Mouse (Mus musculus) forebrain, embryonic 14.5 days (tissue): Measurements from ENCODE around the gene Grin1. TPM values are rescaled to one million over a fixed set of nuclear protein-coding genes. Genes with fewer than 3 reads are reported as not detected.

ENCODE experiments used
- ATAC-seq: fragments of 200-750 bp; cut with Nextera tagmentation; 2 replicates; pipeline ENCODE4 v1.8.0; 2017; ENCODE audit warnings: mild to moderate bottlenecking, moderate library complexity
- DNase-seq: peaks from one replicate; pipeline ENCODE4 v3.0.0-alpha.2; 2015; ENCODE audit warnings: low spot score
- H3K27ac ChIP-seq: fragments of 300-500 bp; sonication (generic); 2 replicates; pipeline ENCODE4 v1.5.1; 2014; ENCODE audit warnings: low read depth, mild to moderate bottlenecking, control low read depth, low read length, moderate library complexity
- H3K27me3 ChIP-seq: fragments of 300-500 bp; sonication (generic); replicated peaks from 2 replicates; pipeline ENCODE4 v1.6.1; 2014; ENCODE audit warnings: low read length, control low read depth, mixed read lengths; ENCODE audit not compliant: control insufficient read depth, insufficient read depth
- H3K36me3 ChIP-seq: fragments of 300-500 bp; sonication (generic); 2 replicates; pipeline ENCODE4 v1.6.1; 2014; ENCODE audit warnings: low read length, control low read depth; ENCODE audit not compliant: control insufficient read depth, insufficient read depth
- H3K4me1 ChIP-seq: fragments of 300-500 bp; sonication (generic); 2 replicates; pipeline ENCODE4 v1.6.1; 2014; ENCODE audit warnings: antibody characterized with exemption, low read length, control low read depth; ENCODE audit not compliant: control insufficient read depth, insufficient read depth
- H3K4me2 ChIP-seq: fragments of 300-500 bp; sonication (generic); 2 replicates; pipeline ENCODE4 v1.6.1; 2014; ENCODE audit warnings: mild to moderate bottlenecking, control low read depth, low read length
- H3K4me3 ChIP-seq: fragments of 300-500 bp; sonication (generic); 2 replicates; pipeline ENCODE4 v1.5.1; 2014; ENCODE audit warnings: low read depth, low read length, control low read depth
- H3K9ac ChIP-seq: fragments of 300-500 bp; sonication (generic); 2 replicates; pipeline ENCODE4 v1.6.1; 2014; ENCODE audit warnings: mild to moderate bottlenecking, low read length, control low read depth, moderate library complexity
- H3K9me3 ChIP-seq: fragments of 300-500 bp; sonication (generic); replicated peaks from 2 replicates; pipeline ENCODE4 v1.6.1; 2016; ENCODE audit warnings: low read length, control low read depth, mixed read lengths; ENCODE audit not compliant: control insufficient read depth
- WGBS: fragments of 180-500 bp; shearing (Covaris S2); extraction: QIAGEN DNeasy Blood & Tissue Kit; methylation state at CpG from one replicate; pipeline ENCODE4 v1.1.7; 2014; 5-methylcytosine and 5-hydroxymethylcytosine counted together
- polyA plus RNA-seq: library from polyadenylated mRNA; unstranded; fragments of >200 nt; fragmentation: Nextera tagmentation; extraction: Ambion mirVana; gene quantifications from 2 replicates; pipeline ENCODE4 v1.2.1, GENCODE M21; 2014

Gene Grin1
- polyA plus RNA-seq: 17.0 and 21.1 TPM in 2 replicates

DNA sequence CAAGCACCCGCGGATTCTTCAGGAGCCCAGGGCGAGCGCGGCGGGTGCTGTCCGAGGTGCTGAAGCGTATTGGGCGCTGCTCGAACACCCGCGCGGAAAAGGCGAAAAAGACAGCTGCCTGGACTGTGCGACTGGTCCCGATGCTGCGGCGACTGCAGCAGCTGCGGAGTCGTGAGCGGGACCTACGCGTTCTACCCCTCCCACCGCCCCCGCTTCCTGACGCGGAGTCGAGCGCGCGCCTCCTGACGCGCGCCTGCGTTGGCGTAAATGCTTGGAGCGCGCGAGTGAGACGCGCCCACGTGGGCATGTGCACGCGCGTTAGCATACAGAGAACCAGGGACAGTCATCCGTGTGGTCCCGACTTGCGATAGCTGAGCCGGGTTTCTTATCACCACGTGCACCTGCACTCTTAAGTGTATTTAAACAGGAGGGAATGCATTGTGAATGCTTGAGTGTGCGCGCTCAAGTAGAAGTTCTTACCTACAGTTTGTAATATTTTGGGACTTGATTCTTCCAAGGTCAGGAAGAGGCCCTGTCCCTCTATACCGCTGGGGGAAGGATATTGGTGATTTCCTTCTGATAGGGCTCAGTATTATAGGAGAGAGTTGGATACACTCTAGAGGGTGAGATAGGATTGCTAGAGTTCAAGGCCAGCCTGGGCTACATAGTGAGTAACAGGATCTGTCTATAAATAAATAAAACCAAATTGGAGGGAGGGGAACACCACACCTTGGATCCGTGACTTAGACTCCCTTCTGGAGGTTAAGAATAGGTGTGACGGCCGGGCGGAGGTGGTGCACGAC is at the start of gene Grin1:
Gene Grin1 (minus strand): TSS at position 217 of the 803 bp plus-strand sequence.
- Histone ChIP-seq H3K36me3 (no peaks in the 10 kb centered on the region), H3K9ac (peak within 1 kb of the TSS; percentile 61), H3K27me3 (peaks cover 25% of the 10 kb centered on the region), H3K4me3 (peak within 1 kb of the TSS; percentile 48), H3K9me3 (no peaks in the 10 kb centered on the region), H3K27ac (peak within 1 kb of the TSS; percentile 44; the same call in 1 of the 2 replicates), H3K4me2 (peak within 1 kb of the TSS; percentile 67), H3K4me1 (no peaks in the 10 kb centered on the region)
- ATAC-seq (peak; percentile 89), DNase-seq (peak; percentile 91)
- WGBS: 9% methylated on average over 58 of the region's 58 CpGs

DNA sequence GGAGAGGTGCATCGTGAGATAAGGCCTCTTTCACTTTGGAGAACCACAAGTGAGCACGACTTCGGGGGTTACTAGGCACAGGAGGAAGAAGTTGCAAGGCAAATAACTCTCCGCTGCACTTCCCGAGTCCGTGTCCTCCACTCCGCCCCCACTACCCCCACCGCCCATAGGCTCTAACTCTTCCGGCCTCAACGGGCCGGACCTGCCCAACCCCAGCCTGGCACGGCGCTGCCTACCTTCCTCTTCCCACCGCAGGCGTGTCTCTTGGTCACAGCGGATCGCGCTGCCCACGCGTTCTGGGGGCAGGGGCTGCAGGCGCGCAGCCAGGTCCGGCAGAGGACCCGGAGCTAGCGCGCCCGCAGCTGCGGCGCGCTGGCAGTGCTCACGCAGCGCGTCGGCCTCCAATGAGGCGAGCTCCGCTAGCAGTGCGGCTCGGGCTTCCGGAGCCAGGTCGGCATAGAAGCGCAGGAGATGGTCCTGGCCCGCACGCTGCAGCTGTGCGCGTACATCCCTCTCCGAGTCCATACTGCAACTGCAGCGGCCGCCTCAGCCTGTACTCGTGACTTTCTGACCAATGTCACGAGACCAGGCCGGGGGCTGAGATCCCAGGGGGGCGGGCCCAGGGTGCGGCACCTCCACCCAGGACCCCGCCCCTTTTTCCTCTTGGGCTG is 46.2 kb upstream of the Grin1 start, which contains the start of gene Uap1l1:
Gene Uap1l1 (minus strand): TSS at position 592 of the 671 bp plus-strand sequence.
- H3K4me3 ChIP-seq: peak within 1 kb of the TSS; percentile 46
- H3K27ac ChIP-seq: no peak within 1 kb of the TSS
- no peaks in the 10 kb centered on the region for H3K4me1 ChIP-seq
- H3K9ac ChIP-seq: peak within 1 kb of the TSS; percentile 68
- no peaks in the 10 kb centered on the region for H3K36me3 ChIP-seq
- H3K27me3 ChIP-seq: peaks cover 22% of the 10 kb centered on the region
- ATAC-seq (peak; percentile 85), DNase-seq (peak; percentile 63)
- WGBS: 1% methylated on average over 51 of the region's 54 CpGs
- H3K9me3 ChIP-seq: no peaks in the 10 kb centered on the region
- H3K4me2 ChIP-seq: peak within 1 kb of the TSS; percentile 98

DNA sequence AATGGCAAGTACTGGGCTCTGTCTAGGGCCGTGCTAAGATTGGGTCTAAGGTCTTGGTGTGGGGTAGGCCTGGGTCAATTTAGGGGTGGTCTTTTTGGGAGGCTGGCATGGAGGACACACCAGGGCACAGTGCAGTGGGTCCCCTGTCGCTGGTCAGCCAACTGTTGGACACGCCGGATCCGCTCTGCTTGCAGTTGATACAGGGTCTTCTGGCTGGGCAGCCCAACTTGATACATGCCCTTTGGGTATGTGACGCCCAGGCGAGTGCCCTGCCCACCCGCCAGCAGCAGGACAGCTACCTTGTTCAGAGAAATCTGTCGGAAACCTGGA is 45.7 kb upstream of the Grin1 start:
- DNase-seq (no peak), ATAC-seq (no peak)
- Histone ChIP-seq H3K36me3 (no peaks in the 10 kb centered on the region), H3K4me1 (no peaks in the 10 kb centered on the region), H3K4me2 (peak overlapping the region; percentile 98), H3K4me3 (peak overlapping the region; percentile 46), H3K9ac (peak overlapping the region; percentile 68; the same call in 1 of the 2 replicates), H3K27me3 (peaks cover 22% of the 10 kb centered on the region), H3K9me3 (no peaks in the 10 kb centered on the region), H3K27ac (no peak overlapping the region)
- WGBS: 28% methylated on average over 9 of the region's 9 CpGs

DNA sequence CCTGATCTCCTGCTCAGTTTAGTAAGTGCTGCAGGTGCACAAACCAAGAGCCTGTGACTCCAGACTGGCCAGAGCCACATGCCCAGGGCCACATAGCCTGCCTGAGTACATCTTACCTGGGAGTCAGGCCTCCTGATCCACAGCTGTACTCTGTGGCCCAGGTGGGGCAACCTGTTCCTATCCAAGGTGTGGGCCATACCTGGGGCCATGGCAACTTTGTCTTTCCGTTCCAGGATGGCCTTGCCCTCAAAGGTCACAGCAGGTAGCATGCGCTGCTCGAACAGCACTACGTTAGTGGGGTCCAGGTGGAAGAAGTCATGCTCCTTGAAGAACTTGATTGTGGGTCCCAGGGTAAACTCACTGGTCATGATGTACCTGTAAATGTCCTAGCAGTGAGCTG is 45.3 kb upstream of the Grin1 start:
- ATAC-seq (no peak), DNase-seq (no peak)
- WGBS: 88% methylated on average over 4 of the region's 4 CpGs
- Histone ChIP-seq H3K27ac (no peak overlapping the region), H3K9ac (no peak overlapping the region), H3K4me3 (no peak overlapping the region), H3K4me2 (peak overlapping the region; percentile 98; the same call in 1 of the 2 replicates), H3K9me3 (no peaks in the 10 kb centered on the region), H3K27me3 (peaks cover 22% of the 10 kb centered on the region), H3K4me1 (no peaks in the 10 kb centered on the region), H3K36me3 (no peaks in the 10 kb centered on the region)

DNA sequence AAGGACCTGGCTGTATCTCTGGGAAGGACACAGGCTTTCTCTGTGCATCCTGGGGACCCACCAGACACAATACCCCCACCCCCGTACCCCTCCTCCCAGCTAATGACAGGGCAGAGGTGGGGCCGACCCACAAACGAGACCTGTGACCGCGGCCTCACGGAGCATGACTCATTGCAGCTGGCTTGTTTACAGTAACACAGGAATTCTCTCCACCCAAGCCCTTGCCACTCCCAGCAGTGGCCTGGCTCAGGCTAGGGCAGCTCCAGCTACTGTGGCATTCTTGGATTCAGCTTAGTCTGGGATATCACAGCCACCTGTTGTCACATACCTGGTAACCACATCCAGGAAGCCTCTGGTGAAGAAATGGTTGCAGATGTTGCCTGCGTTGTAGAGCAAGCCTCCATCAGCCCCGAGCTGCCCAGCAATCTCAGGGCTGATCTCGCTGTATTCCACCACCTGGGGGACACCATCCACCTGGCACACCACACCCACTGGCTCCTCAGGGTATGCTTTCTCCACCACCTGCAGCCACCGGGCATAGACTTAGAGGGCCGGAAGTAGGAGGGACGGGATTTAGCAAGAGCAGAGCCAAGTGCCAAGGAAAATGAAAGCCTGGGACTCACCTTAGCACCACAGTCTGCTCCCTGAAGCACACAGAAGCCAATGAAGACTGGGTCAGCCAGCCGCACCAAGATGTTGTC is 44.6 kb upstream of the Grin1 start:
- H3K27me3 ChIP-seq: peaks cover 22% of the 10 kb centered on the region
- no peak for DNase-seq
- no peaks in the 10 kb centered on the region for H3K9me3 ChIP-seq
- H3K4me2 ChIP-seq: no peak overlapping the region
- H3K9ac ChIP-seq: no peak overlapping the region
- H3K36me3 ChIP-seq: no peaks in the 10 kb centered on the region
- no peak for ATAC-seq
- 63% methylated on average over 13 of the region's 13 CpGs for WGBS
- H3K4me3 ChIP-seq: no peak overlapping the region
- H3K4me1 ChIP-seq: no peaks in the 10 kb centered on the region
- no peak overlapping the region for H3K27ac ChIP-seq

DNA sequence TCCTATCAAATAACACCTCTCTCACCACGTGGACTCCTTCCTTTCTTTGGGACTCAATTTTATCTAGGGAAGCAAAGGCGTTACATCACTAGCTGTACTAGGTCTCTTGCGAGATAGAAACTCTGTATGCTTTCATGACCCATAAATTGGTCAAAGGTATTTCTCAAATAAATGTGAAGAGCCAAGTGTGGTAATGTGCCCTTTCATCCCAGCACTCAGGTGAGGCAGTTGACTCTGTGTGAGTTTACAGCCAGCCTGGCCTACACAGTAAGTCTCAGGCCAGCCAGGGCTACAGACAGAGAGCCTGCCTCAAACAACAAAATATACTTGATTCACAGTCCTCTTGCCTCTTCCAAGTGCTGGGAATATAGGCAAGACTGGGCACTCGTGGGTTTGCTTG is 40.9 kb upstream of the Grin1 start:
- 82% methylated on average over 4 of the region's 4 CpGs for WGBS
- H3K4me3 ChIP-seq: no peak overlapping the region

DNA sequence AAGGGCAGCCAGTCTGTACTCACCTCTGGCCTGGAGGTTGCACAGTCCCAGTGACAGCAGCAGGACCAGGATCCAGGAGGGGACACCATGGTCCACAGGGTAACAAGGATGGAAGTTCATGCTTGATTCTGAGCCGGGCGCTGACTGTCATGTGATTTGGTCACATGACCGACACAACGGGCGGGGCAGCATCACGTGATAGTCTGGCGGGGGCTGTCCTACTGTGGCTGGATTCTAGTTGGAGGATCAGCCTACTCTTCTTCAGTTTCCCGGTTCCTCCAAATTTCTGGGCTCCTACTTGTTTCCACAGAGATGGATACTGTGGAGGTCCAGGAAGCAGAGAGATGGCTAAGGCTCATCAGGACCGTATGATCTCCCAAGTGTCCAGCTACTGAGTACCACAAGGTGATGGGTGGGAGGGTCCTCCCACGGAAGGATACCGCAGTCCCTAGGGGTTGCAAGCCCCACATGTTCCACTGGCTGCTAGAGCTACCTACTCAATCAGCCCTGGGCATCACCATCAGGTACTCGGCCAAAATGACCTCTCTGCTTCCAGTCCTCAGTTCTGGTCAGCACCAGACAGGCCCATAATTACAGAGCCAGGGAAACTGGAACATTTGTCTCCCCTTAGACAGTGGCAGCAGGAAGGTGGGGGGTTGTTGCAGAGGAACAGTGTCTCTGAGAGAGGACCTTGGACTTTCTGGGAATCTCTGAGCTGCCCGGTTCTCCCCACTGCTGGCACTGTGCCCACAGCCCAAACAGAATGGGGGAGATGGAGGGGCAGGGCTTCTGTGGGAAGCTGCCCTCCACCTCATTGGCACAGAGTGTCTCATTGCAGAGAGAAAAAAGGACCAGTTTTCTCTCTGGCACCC is 37.5 kb upstream of the Grin1 start, which contains the start of gene Dpp7:
Gene Dpp7 (minus strand): TSS at position 152 of the 872 bp plus-strand sequence.
- peak within 1 kb of the TSS; percentile 52 for H3K4me3 ChIP-seq
- H3K4me1 ChIP-seq: peaks cover 9% of the 10 kb centered on the region
- H3K27me3 ChIP-seq: no peaks in the 10 kb centered on the region
- DNase-seq (peak; percentile 91), ATAC-seq (peak; percentile 89)
- no peak within 1 kb of the TSS for H3K27ac ChIP-seq
- WGBS: 2% methylated on average over 13 of the region's 13 CpGs
- no peaks in the 10 kb centered on the region for H3K9me3 ChIP-seq
- H3K36me3 ChIP-seq: peaks cover 22% of the 10 kb centered on the region
- H3K9ac ChIP-seq: peak within 1 kb of the TSS; percentile 64
- H3K4me2 ChIP-seq: peak within 1 kb of the TSS; percentile 94

More for the DNA sequence above, 40.9 kb upstream of the Grin1 start:
- H3K36me3 ChIP-seq: no peaks in the 10 kb centered on the region
- H3K9me3 ChIP-seq: no peaks in the 10 kb centered on the region
- no peak overlapping the region for H3K9ac ChIP-seq
- H3K27ac ChIP-seq: no peak overlapping the region
- no peak overlapping the region for H3K4me2 ChIP-seq
- DNase-seq: no peak
- peaks cover 9% of the 10 kb centered on the region for H3K27me3 ChIP-seq
- H3K4me1 ChIP-seq: peaks cover 9% of the 10 kb centered on the region
- no peak for ATAC-seq

DNA sequence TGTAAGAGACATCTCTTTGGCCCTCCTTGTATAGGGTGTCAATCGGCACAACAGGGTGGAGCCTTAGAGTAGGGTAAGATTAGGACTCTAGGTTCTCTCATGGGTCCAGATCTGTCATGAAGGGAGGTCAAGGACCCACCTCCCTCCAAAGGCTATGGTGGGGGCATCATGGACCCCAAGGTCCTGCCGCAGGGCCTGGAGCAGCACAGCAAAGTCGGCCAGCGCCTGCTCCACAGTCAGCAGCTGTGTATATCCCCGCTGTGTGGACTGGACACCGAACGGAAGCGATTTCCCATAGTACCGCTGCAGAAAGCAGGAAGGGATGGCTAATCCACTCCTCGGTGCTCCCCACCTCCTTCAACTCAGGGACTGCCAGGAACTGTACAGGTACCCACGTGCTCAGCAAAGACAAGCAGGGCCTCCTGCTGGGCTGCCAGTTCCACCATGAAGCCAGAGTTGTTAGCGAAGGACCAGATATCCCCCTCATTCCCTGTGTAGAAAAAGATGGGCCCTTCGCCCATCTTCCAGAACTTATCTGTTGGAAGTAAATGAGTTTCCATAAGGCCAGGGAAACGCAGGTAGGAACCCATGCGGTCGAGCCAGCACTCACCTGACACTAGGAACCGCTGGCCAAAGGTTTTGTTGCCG is 36.6 kb upstream of the Grin1 start:
- Histone ChIP-seq H3K9ac (peak overlapping the region; percentile 64), H3K9me3 (no peaks in the 10 kb centered on the region), H3K4me3 (peak overlapping the region; percentile 52), H3K4me2 (peak overlapping the region; percentile 94), H3K27me3 (no peaks in the 10 kb centered on the region), H3K4me1 (peaks cover 9% of the 10 kb centered on the region), H3K36me3 (peaks cover 31% of the 10 kb centered on the region), H3K27ac (no peak overlapping the region)
- 39% methylated on average over 18 of the region's 18 CpGs for WGBS
- no peak for ATAC-seq
- no peak for DNase-seq
